Mouse (Mus musculus): ENCODE data around the gene Ppp2r2d.

DNA sequence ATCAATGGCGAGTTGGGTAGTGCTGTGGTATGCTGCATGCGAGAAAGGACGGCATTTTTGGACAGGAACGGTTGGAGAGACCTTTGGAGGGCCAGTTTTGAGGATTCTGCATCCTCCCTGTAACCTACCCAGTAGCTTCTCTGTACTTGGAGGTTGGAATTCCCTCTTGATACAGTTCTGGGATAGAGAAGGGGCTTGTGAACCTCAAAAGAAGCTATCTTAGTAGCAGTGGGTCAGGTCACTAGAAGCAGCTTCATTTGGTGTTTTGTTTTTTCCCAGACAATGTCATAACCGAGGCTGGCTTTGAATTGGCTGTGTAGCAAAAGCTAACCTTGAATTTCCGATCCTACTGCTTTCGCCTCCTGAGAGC, 64.3 kb downstream of the Ppp2r2d start:
- TF ChIP-seq CTCF (IDR thresholded peaks at IDR 0.05; ENCODE audit: low read depth) = no peak
- TF ChIP-seq EP300 (IDR thresholded peaks at IDR 0.05; ENCODE audit: low read depth) = no peak

All from liver, postnatal 0 days (tissue).